Comparison of ENCODE assay signal across 9 mouse cellular contexts in genomic region chr11:112209414-112209813, GRCm38 (mm10).
DNase-seq lines count a peak whose midpoint lies in the region; TF ChIP-seq lines count a peak whose summit lies in the region.
"Had no signal": no experiment of that assay in that cellular context is flagged by ENCODE, and none has a peak within 500 bp of the region (broad histone marks: within the 10 kb centered on the region; RNA-seq: fewer than 3 reads in every experiment).

No protein-coding gene starts in this region.

- H3ac ChIP-seq in myocyte (ENCODE audit: control insufficient read depth, insufficient read length): no peak overlapping the region

- H3K27me3 ChIP-seq in myocyte (ENCODE audit: control insufficient read depth, insufficient read depth, insufficient read length): no peaks in the 10 kb centered on the region
- H3K27me3 ChIP-seq: heart, embryonic 15.5 days had no signal

- peak; percentile 34 for DNase-seq in gastrocnemius, adult 18-20 months (ENCODE audit: low spot score)
- DNase-seq in gastrocnemius, postnatal 25 days: no peak
- DNase-seq in 3T3-L1 (ENCODE audit: low read depth, low spot score): peak; percentile 76
- DNase-seq in brain, adult 2 months (ENCODE audit: low read depth, low spot score): peak; percentile 82
- DNase-seq in frontal cortex, postnatal 36 days (ENCODE audit: low spot score in 2 of 2): peak; percentile 29 to 68
- peak; percentile 32 to 71 for DNase-seq in layer of hippocampus, postnatal 14 days (ENCODE audit: low spot score in 2 of 2)
- no peak for DNase-seq in spleen, postnatal 36 days (ENCODE audit: low spot score in 2 of 2)

- H3K4me2 ChIP-seq in myocyte (ENCODE audit: low read depth): peak overlapping the region; percentile 1
- H3K4me2 ChIP-seq: heart, embryonic 15.5 days had no signal

- H3K4me3 ChIP-seq in myocyte: no peak overlapping the region
- H3K4me3 ChIP-seq: heart, embryonic 15.5 days had no signal

- H3K36me3 ChIP-seq in myocyte (ENCODE audit: control insufficient read depth, insufficient read depth): no peaks in the 10 kb centered on the region
- H3K36me3 ChIP-seq: heart, embryonic 15.5 days had no signal

- TF ChIP-seq POLR2A in myocyte (IDR thresholded peaks at IDR 0.05; ENCODE audit: insufficient read length, low read depth): no peak

- no peaks in the 10 kb centered on the region for H3K79me2 ChIP-seq in myocyte (ENCODE audit: control insufficient read depth, insufficient read depth)

TF ChIP-seq in myocyte, 11 proteins besides CTCF, POLR2A, EP300 and RAD21:
- TF ChIP-seq MYOD1 (IDR thresholded peaks at IDR 0.05; ENCODE audit: control insufficient read depth in 1 of 3, insufficient read length in 2 of 3, low read depth in 2 of 3) (no peak), CEBPB (IDR thresholded peaks at IDR 0.05; ENCODE audit: insufficient read depth, poor library complexity, severe bottlenecking) (no peak), E2F4 (IDR thresholded peaks at IDR 0.05; ENCODE audit: insufficient read depth) (no peak), SRF (IDR thresholded peaks at IDR 0.05; ENCODE audit: control insufficient read depth, insufficient read length, low read depth) (no peak), USF1 (IDR thresholded peaks at IDR 0.05; ENCODE audit: low read depth) (no peak), POLR2AphosphoS2 (IDR thresholded peaks at IDR 0.05; ENCODE audit: insufficient read length, low read depth) (no peak), REST (IDR thresholded peaks at IDR 0.05; ENCODE audit: insufficient read depth, insufficient read length) (no peak), TCF12 (IDR thresholded peaks at IDR 0.05; ENCODE audit: insufficient read depth, poor library complexity, severe bottlenecking) (no peak), TCF3 (IDR thresholded peaks at IDR 0.05; ENCODE audit: insufficient read length, low read depth) (no peak), MAX (IDR thresholded peaks at IDR 0.05; ENCODE audit: low read depth) (no peak), MYOG (IDR thresholded peaks at IDR 0.05; ENCODE audit: control insufficient read depth in 1 of 3, insufficient read depth in 1 of 3, insufficient read length in 2 of 3, low read depth in 2 of 3) (no peak)

Comparison
In these comparisons a context has a peak if more than half of its experiments do, and no peak if none do; other contexts are left out.
1. DNase-seq: peak in gastrocnemius, adult 18-20 months (single experiment), 3T3-L1 (single experiment), brain, adult 2 months (single experiment), frontal cortex, postnatal 36 days (2 of 2) and layer of hippocampus, postnatal 14 days (2 of 2); none in gastrocnemius, postnatal 25 days (single experiment) and spleen, postnatal 36 days (0 of 2).